Mouse (Mus musculus) T-cell, adult 2 months (primary cell): ENCODE measurements around the gene Supt7l.
"Not testable (repeated sequence)": the region's sequence is repeated elsewhere in the genome, so short reads cannot be mapped to it uniquely, and the experiment has no call there.

Experiments used
- DNase-seq: peaks from one replicate; pipeline ENCODE4 v3.0.0; 2022; ENCODE audit warnings: low spot score

The Supt7l gene

DNA sequence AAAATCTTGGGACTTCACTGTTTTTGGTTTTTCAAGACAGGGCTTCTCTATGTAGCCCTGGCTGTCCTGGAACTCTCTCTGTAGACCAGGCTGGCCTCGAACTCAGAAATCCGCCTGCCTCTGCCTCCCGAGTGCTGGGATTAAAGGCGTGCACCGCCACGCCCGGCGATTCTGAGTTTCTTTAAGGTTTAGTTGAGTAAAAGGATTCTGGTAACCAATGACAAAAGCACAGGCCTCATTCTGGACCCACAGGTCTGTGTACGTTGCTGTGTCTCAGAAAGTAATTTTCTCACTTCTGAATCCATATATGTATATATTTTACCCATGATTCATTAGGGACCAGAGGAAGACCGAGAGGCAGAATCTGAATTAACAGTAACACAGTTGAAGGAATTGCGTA is at the start of gene Supt7l:
TSS of gene Supt7l (minus strand) at position 101 of the 400 bp plus-strand sequence.
- DNase-seq: not testable (repeated sequence)

DNA sequence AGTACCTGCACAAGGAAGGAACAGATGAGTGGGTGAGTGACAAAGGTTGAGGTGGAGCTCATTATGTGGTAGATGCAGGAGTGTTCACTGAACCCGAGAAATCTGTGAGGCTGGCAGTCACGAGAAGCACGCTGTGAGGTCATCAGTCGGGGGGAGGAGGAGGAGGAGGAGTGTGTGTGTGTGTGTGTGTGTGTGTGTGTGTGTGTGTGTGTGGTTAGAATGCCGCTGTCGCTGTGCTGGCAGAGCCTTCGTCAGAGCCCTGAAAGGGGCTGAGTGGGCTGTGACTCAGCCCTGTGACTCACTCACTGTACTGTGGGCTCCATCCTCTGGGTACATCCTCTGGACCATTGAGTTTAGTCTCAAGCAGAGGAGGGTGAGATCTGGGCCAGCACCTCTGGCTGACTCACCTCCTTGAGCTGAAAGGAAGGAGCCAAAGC is 49.0 kb upstream of the Supt7l start:
- peak; percentile 81 for DNase-seq

DNA sequence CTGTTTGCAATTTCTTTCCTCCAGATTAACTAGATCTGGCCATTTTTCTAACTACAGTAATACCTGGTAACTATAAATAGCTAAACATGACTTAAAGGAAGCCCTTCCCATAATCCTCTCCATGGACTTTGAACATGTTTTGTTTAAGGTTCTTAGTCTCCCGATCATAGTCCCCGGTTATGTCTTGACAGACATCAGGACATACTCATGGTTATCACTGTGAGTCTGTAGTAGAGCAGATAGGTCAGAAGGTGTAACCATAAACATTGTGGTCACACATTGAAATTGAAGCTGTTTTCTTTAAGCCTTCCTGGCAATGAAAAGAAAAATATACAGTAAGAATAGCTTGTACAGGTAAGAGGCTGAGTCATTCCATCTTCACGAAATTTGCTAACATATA is 46.1 kb upstream of the Supt7l start:
- no peak for DNase-seq

DNA sequence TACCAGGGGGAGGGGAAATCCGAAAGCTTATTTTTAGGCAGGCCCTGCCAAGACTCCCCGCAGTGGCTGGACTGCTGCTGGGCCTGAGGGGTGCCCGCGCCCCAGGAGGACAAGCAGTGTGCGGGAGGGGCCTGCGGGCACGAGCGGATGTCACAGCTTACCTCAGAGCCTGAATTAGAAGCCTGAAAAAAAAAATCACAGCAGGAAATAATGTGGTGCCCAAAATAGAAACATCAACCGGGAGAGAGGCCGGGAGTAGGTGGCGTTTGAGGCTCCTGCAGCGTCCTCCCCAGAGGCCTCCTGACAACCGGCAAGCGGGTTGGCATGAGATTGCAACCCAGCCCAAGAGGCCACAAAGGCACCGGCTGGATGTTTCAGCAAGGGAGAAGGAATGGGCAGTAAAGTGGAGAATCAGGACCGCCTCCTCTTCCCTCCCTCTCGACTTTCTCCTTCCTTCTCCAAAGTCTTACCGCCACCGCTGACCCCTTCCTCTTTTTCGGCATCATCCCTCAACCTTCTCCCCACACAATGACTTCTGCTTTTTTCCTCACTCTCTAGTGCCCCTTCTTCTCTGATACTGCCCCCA is 43.5 kb upstream of the Supt7l start:
- DNase-seq: peak; percentile 39

DNA sequence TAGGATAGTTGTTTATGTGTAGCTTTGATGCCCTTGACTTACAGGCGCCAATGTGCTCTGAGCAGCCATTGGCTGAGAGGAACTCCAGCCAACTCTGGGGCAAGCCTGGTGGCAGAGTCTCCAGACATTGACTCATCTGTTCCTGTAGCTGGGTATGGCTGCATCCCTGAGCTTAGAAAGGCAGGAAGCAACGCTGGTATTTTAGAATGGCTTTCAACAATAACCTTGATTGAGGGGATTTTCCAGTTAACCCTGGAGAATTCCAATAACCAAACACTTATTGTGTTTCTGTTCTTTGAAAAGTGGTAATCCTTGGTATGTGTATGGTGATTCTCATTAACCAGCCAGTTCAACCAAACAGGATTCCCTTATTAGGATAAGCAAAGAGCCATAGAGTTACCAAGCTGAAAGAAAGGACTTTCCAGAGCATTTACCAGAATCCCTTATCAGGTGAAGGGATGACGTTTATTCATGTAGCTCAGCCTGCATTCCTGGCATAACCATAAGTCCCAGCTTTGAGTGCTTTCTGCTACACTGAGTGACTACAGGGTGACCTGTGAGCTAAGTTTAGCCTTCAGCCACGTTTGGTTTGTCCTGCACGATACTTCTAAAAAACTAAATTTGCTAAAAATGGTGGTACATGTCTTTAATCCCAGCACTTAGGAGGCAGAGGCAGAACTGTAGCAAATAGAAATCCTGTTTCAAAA is 40.5 kb upstream of the Supt7l start:
- no peak for DNase-seq

DNA sequence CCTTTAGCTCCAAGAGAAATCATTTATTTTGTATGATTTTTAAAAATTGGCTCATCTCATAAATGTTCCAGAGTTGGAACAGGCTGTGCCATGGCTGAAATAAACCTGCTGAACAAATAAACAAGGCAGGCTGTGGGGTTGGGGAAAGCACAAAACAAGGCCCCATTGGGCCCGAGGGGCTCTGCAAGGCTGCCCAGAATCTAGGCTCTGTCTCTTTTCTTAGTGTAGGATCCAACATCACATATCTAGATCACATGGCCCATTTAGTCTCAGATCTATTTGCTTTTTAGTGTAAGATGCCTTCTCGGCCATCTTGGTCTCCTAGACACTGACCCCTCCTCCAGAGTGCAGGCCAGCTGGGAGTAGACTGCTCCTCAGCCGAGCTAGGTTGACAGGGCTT is 38.9 kb upstream of the Supt7l start:
- no peak for DNase-seq

DNA sequence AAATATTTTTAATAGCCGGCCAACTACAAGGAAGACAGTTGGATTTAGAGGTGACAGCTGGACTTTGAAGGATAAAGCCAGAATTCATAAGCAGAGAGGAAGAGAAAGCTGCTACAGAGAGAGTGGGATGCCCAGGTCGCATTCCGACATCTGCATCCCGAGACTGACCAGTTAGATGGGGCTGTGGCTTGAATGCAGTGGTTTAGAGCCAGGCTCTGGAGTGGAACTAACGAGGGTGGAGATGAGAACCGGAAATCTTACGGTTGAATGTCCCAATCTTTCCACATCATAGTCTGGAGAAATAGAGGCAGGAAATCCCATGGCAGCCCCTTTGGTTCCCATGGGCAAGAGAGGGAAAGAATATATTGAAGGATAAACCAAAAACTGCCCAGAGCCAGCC is 38.4 kb upstream of the Supt7l start:
- no peak for DNase-seq

DNA sequence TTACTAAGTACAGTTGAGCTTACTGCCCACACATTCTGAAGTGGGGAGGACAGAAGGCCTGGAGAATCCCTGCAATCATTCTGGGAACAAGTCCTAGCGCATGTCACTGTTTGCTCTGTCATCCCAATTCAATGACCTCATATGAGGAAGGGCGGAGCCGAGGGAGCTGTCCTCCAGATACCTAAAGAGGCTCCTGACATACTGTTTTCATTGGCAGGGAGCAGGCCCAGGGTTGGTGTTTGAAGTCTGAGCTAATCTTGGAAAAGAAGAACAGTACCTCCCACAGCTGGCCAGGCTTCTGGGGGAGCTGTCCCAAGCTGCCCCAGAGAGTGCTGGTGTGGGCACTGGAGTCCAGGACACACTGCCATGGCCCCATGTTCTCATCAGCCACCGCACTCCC is 37.4 kb upstream of the Supt7l start:
- DNase-seq: no peak

DNA sequence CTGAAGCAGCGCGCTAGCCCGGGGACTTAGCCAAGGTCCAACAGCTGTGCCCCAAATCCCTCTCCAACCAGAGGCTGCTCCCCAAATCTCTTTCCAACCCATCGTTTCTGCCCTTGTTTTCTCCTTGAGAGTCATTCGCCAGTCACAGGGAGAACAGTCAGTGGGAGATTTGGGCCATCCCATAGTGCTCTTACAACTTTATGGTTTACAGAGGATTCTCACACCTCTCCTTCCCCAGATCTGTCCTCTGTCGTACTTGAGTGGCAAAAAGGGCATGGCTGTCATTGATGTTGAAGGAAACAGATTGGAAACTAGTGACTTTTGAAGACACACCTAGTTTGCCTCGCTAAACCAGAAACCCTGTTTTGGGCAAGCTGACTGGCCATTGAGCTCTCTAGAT is 36.3 kb upstream of the Supt7l start:
- DNase-seq: no peak

DNA sequence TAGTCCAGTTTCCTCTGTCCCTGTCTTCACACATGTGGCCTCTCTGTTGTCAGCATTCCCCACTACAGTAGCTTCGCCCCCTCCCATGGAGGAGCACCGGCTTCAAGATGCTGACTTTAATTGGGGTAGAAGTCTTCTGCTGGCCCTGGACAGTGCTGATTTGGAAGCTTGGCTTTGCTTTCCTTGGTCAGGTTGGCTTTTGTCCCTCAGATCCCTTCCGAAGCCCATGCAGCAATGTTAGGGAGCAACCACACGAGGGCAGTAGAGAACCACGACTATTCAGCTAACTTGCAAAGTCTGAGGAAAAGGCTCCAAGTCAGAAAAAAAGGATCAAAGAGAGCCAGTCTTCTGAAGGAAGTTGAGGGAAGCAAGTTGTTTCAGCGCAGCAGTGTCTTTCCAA is 35.9 kb upstream of the Supt7l start:
- DNase-seq: peak; percentile 53

DNA sequence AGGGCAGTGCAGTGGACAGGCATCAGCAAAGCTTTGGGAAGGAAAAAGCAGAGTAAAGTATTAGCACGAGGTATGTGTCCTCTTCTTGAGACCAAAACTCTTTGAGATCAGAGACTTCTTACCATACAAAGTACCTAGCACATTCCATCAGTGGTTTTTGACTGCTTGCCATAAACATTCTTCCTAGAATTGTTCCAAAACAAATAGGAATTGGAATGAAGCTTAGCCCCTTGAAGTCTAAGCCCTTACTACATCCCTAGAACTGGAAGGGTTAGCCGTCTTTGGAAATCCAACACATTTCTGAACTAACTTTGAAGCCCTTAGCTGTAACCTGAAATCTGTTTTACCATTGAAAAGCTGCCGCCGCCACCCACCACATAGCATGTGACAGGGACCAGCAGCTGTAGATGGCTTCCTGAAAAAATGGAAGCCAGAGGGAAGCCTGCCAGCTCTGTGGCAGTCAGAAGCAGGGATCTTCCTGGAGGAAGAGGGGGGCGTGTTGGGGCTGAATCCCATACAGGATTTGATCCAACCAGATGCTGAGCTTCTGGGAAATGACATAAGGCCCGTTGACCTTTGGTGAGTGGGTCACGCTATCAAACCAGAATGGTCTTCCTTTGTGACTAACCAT is 34.5 kb upstream of the Supt7l start:
- no peak for DNase-seq

DNA sequence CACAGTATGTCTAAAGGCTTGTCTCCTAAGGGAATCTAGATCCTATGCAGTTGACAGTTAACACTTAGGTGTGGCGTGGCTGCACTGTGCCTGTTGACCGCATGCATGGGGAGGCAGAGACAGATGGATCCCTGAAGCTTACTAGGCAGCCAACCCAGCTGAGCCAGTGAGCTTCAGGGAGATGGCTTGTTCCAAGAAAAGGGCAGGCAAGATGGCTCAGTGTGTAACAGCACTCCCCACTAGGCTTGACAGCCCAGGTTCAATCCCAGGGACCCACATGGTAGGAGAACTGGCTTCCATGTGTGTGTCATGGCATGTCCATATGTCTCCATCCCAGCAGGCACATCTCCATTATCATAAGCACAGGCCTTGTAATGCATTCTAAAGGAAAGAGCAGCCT is 32.7 kb upstream of the Supt7l start:
- no peak for DNase-seq

DNA sequence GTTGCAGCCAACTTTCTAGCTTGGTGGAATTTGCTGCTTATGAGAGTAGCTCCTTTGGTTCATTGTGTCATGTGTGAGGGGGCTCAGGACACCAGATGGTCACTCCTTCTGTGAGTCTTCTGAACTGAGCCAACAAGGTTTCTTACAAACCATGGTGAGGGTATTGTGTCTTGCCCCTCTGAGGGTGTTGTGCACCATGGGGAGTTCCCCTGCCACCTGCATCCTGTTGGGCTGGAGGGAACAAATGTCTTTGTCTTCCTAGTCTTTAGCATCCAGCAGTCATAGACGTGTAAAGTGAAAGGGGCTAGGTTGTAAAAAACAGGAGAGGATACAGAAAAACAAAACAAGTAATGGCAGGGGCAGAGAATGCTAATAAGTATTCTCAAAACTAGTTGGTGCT is 31.8 kb upstream of the Supt7l start:
- no peak for DNase-seq

DNA sequence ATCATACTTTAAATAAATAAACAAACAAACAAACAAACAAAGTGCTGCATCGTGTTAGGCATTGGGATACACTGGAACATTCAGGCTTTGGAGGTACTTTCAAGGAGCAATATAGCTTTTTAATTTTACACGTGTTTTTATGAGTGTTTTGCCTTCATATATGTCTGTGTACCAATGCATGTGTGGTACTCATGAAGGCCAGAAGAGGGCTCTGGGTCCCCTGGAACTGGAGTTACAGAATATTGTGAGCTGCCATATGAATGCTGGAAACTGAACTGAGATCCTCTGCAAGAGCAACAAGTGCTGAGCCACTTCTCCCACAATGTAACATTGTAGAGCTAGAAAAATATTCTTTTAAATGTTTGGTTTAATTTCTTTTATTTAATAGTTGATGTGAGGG is 7.6 kb upstream of the Supt7l start:
- DNase-seq: no peak

DNA sequence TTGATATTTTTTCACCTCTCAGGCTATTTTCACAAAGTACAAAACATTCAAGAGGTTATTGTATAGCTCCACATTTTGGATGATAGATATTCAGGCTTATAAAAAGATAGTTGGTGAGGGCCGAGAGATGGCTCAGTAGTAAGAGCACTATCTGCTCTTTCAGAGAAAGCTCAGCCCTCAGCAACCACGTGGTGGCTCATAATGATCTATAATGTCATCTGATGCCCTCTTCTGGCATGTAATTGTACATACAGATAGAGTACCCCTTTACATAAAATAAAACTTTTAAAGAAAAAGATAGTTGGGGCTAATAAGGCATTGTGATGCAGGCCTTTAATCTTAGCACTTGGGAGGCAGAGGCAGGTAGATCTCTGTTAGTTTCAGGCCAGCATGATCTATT is 953 bp upstream of the Supt7l start:
- peak; percentile 28 for DNase-seq

DNA sequence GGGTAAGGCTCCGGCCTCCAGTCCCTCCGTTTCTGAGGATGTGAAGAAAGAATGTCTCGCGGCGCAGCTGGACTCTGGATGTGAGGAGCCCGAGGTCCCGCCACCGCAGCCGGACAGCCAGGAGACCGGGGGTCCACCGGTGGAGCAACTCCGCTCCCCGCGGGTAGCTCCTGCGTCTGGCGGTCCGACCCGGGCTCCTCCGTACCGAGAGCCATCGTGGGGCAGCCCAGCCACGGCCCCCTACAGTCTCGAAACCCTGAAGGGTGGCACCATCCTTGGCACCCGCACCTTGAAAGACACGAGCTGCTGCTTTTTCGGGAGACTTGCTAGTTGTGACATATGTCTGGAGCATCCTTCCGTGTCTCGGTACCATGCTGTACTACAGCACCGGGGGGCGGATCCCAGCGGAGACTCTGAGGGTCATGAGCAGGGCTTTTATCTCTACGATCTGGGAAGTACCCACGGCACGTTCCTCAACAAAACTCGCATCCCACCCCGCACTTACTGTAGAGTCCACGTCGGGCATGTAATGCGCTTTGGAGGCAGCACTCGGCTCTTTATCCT is 408 bp downstream of the Supt7l start:
- no peak for DNase-seq

DNA sequence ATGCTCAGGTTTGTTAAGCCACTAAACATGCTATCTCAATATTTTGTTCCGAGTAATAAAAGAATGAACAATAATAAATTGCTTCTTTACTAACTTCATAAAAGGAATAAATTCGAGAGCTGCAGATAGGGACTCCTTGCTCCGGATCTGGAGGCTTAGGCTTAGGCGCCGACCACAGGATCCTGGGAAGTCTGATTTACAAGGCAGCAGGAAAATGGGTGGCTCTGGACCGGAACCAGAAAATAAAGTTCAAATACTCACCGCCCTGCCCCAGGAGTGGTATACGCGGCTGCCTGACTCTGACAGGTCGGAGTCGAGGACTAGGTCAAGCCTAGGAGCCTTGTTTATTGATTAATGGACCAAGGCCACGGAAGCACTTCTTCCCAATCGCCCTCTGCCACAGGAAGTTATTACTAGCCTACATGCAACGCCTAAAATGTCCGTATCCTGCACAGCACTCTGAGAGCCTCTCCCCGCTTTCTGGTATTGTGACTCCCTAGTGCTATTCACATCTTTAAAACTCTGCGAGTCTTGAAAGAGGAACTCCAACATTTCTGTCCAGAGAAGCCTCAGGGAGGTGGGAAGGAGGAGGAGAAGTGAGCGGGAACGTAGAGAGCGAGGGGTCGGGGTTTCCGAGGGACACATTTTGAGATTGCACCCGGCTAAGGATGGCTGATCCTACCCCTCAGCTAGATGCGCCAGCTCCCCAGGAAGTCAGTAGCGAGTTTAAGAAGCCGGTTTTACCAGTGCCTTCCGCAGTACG is 1.1 kb downstream of the Supt7l start, which contains the start of gene Slc4a1ap:
TSS of gene Slc4a1ap (plus strand) at position 642 of the 763 bp plus-strand sequence.
- DNase-seq: peak; percentile 78

DNA sequence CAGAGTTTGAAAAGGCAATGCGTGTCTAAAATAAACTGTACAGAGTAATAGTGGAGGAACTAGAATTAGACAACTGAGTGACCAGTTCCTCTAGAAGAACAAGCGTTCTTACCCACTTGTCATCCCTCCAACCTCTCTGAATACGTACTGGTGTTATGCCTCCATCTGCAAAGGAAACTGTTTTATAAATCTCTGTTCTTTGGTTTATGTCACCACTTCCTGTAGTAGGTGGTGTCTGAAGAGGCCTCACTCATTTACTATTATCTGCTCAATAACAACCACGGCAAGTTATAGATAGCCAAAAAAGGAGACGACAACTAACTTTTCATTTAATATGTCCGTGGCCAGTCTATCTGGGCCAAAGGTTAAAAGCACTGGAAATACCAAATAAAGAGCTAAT is 7.1 kb downstream of the Supt7l start:
- peak; percentile 28 for DNase-seq

DNA sequence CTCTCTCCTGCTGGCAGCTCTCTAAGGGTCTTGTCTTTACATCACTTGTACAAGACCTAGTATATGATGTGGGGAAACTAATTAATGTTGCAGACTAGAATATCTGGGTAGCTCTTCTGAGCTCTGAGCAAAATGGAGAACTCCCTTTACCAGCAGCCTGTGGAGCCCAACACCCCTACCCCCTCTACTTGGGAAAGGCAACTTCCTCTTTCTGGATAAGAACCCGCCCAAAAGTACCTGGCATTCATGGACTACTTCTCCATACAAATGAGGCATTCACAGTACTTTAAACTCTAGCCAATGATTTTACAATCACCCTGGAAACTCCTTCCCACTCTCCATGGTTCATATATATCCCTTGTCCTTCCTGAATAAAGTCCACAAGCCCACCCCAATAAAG is 15.1 kb downstream of the Supt7l start:
- DNase-seq: no peak

DNA sequence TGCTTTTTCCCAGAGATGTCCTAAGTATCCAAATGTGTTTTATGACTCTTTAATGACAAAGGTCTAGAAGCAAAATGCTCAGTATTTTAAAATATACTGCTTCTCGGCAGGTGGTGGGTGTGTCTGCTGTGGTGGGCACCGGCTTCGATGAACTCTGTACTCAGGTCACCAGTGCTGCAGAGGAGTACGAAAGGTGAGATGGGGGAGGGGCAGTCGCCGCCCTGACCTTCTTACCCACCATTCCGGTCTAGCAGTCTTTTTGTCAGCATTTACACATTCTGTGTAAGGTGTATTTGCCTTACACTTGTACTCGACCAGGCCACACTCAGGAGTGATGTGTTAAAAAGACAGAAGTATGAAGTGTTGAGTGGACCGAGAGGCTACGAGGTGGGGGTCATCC is 22.8 kb downstream of the Supt7l start:
- DNase-seq: no peak

DNA sequence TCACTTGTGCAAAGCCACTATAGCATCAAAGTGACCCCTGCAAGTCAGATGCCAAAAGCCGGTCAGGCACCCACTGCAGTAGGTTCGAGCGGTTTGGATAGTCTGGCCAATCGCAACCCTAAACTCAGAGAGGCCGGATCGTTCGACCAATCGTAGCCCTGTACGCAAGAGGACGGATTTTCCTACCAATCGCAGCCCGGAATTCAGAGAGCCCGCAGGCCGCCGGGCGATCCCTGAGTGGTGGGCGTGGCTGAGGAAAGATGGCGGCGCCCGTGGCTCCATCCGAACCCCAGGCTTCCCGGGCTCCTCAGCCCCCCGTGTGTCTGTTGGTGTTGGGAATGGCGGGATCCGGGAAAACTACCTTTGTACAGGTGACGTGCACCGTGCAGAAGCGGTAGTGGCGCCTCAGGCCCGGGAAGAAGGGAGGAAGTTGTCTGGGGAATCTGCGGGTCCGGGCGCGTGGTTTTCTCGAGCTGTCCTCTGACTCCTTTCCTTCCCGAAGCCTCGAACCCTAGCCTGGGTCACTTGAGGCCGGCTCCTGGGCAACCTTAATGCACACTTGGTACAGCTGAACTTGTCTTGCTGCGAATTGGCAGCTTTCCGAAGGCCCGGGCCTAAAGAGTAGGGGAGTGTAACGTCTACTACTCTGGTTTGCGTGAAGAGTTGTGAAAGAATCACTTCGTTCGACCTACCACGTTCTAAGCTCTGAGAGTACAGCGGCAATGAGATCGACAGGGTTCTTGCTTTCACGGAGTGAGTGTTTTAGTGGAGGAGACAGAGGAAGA is 32.9 kb downstream of the Supt7l start, which contains the start of gene Gpn1:
TSS of gene Gpn1 (plus strand) at position 229 of the 785 bp plus-strand sequence.
- DNase-seq: peak; percentile 82
